Mouse (Mus musculus): ENCODE measurements at regions not wholly inside any gene's neighbourhood (a gene's known extent, or its start where the extent isn't known, plus 50 kb on each side); places are given as distances from the start of the nearest gene placed in this dataset.

DNA sequence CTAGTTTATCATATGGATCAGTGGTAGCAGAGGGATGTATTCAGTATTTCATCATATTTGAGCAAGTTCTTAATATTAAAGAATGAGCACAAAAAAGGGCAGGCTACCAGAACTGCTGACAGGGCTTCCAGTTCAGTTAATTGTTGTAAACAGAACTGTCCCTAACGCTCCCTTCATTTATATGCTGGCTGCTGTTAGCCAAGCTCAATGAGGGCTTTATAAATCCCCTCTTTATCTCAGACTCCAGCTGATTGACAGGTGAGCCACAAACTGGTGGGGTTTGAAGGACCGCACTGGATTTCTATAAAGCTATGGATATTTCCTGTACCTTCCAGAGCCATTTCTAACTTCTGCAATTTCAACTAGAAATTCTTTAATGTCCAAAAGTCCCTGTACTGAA, 76.7 kb downstream of the Gm20594 start:
- Histone ChIP-seq H3K27me3 (no peaks in the 10 kb centered on the region), H3K27ac (no peak overlapping the region), H3K9ac (no peak overlapping the region), H3K4me1 (peaks cover 10% of the 10 kb centered on the region; the same call in 1 of the 2 replicates), H3K36me3 (replicated peaks) (no peaks in the 10 kb centered on the region), H3K4me2 (no peak overlapping the region), H3K9me3 (no peaks in the 10 kb centered on the region), H3K4me3 (replicated peaks) (no peak overlapping the region)
- ATAC-seq (ENCODE audit: low FRiP score): peak; percentile 67; the same call in 1 of the 2 replicates
- 15% methylated on average over 2 of the region's 2 CpGs for WGBS

All from forebrain, embryonic 12.5 days (tissue).